Mouse (Mus musculus): Measurements from ENCODE around the gene Elovl6.

- TF ChIP-seq ZC3H11A (IDR thresholded peaks at IDR 0.05; ENCODE audit: borderline replicate concordance, low read depth, low read length) = no peak
- TF ChIP-seq HCFC1 (IDR thresholded peaks at IDR 0.05; ENCODE audit: borderline replicate concordance, insufficient read depth, low read length) = no peak
These were observed 73.3 kb downstream of the Elovl6 start for GRCm38 (mm10) chr3:129605487-129605886.
